Mouse (Mus musculus): ENCODE results near the gene Prkn. TPM values are rescaled to one million over a fixed set of nuclear protein-coding genes. Genes with fewer than 3 reads are reported as not detected.

Prkn gene
- polyA plus RNA-seq, 1 experiment from 2014 or later: 2.4 TPM

DNA sequence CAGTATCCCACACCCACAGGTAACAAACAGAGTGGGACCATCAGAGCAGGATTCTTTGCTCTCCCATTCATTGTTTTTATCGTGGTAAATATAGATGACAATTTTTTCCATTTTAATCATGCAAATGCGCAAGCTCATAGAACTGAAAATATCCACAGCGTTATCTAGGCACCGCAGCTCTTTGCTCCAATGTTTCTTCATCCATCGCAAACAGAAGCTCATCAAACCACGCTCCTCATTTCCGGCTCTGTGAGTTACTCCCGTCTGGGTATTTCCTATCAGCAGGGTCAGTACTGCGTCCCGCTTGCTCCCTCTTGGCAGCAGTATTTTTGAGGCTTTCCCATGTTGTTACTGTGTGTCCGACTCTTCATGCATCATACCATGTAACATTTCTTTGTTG lies 1022.8 kb downstream of the Prkn start:
- Histone ChIP-seq H3K4me2 (replicated peaks) (no peak overlapping the region), H3K27me3 (no peaks in the 10 kb centered on the region), H3K4me3 (no peak overlapping the region), H3K36me3 (no peaks in the 10 kb centered on the region), H3K9ac (no peak overlapping the region), H3K27ac (no peak overlapping the region), H3K9me3 (replicated peaks) (no peaks in the 10 kb centered on the region), H3K4me1 (no peaks in the 10 kb centered on the region)
- ATAC-seq (ENCODE audit: low FRiP score): no peak
- 93% methylated on average over 11 of the region's 11 CpGs for WGBS

DNA sequence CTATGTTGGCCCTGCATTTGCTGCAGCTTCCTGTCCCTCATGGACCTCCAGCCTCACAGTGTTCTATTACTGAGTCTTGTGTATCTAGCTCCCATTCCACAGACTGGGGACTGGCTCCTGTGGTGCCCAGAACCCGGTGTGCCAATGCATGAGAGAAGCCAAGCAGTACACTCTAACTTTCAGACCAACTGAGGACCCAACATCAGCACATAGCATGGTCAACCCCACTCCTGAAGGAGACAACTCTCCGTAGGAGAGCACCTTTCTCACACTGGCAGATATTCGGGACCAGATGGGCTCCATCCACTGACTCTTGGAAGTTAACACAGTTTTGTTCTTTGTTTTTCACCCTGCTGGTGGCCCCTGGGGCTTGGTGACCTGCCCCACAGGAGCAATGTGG lies 1026.0 kb downstream of the Prkn start:
- no peak overlapping the region for H3K27ac ChIP-seq
- H3K4me3 ChIP-seq: no peak overlapping the region
- WGBS: 77% methylated on average over 3 of the region's 3 CpGs
- no peaks in the 10 kb centered on the region for H3K27me3 ChIP-seq
- H3K9me3 ChIP-seq (replicated peaks): no peaks in the 10 kb centered on the region
- no peak overlapping the region for H3K9ac ChIP-seq
- no peak overlapping the region for H3K4me2 ChIP-seq (replicated peaks)
- H3K36me3 ChIP-seq: no peaks in the 10 kb centered on the region
- no peaks in the 10 kb centered on the region for H3K4me1 ChIP-seq
- ATAC-seq (ENCODE audit: low FRiP score): no peak

DNA sequence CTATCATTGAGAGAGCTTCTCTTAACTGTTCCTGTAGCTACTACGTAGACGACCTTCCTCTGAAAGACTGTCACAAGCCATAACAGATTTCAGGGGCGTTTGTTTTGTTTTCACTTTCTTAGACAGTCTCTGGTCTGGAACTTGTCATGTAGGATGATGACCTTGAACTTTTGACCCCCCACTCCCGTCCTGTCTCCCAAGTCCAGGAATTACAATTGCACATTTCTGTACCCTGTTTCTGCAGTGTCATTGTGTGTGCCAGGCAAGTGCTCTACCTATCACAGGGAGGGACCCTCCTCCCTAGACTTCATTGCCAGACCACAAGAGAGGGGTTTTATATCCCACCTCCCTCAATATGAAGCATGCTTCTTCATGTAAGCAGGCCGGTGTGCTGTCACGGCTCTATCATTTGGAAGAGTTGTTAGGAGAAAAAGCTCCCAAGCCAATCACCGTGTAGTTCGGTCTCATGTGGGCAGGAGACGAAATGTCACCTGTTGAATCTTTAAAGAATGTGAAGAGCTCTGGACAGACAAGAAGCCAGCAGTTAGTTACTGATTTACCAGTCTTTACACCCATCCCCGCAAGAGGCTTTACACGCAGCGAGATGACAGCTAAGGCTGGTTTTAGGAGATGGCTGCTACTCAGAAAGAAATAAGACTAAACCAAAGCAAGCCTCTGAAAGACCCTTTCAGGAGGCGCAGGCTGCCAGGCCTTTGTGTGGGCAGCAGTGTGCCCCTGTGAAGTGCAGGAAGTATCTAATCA lies 1027.3 kb downstream of the Prkn start:
- no peak for ATAC-seq (ENCODE audit: low FRiP score)
- Histone ChIP-seq H3K36me3 (no peaks in the 10 kb centered on the region), H3K4me2 (replicated peaks) (no peak overlapping the region), H3K4me3 (no peak overlapping the region), H3K9ac (no peak overlapping the region), H3K4me1 (no peaks in the 10 kb centered on the region), H3K27me3 (no peaks in the 10 kb centered on the region), H3K27ac (no peak overlapping the region), H3K9me3 (replicated peaks) (no peaks in the 10 kb centered on the region)
- WGBS: 73% methylated on average over 13 of the region's 13 CpGs

DNA sequence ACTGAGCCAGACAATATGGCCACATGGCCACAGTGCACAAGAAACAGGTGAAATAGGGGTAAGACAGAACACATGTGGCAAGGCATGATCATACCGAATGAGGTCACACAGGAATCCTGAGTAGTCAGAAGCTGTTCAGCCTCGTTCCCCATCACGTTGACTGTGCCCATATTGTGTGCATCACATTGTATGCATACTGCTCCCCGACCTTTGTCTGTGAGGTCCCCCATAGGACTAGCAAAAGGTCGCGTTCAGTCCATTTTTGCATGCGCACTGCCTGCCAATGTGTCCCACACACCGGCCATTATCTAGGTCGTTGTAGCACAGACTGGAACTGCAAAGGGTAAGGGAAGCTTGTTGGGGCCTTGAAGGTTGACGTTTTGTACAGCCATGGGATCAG lies 1030.4 kb downstream of the Prkn start:
- H3K27ac ChIP-seq: no peak overlapping the region
- H3K9me3 ChIP-seq (replicated peaks): no peaks in the 10 kb centered on the region
- H3K9ac ChIP-seq: no peak overlapping the region
- no peaks in the 10 kb centered on the region for H3K4me1 ChIP-seq
- ATAC-seq (ENCODE audit: low FRiP score): no peak
- H3K4me3 ChIP-seq: no peak overlapping the region
- WGBS: 88% methylated on average over 10 of the region's 10 CpGs
- H3K36me3 ChIP-seq: no peaks in the 10 kb centered on the region
- no peak overlapping the region for H3K4me2 ChIP-seq (replicated peaks)
- H3K27me3 ChIP-seq: no peaks in the 10 kb centered on the region

- Histone ChIP-seq H3K9ac (no peak overlapping the region), H3K4me3 (no peak overlapping the region), H3K36me3 (no peaks in the 10 kb centered on the region), H3K27ac (no peak overlapping the region), H3K4me2 (replicated peaks) (no peak overlapping the region), H3K9me3 (replicated peaks) (no peaks in the 10 kb centered on the region), H3K27me3 (no peaks in the 10 kb centered on the region), H3K4me1 (no peaks in the 10 kb centered on the region)
- no peak for ATAC-seq (ENCODE audit: low FRiP score)
- WGBS: 80% methylated on average over 2 of the region's 2 CpGs
These were observed 1036.1 kb downstream of the Prkn start for GRCm38 (mm10) chr17:11876240-11876639.

GRCm38 (mm10) chr17:11881110-11881820 lies 1041.1 kb downstream of the Prkn start:
- WGBS: 86% methylated on average over 5 of the region's 5 CpGs
- Histone ChIP-seq H3K27me3 (no peaks in the 10 kb centered on the region), H3K9ac (no peak overlapping the region), H3K4me2 (replicated peaks) (no peak overlapping the region), H3K4me3 (no peak overlapping the region), H3K9me3 (replicated peaks) (no peaks in the 10 kb centered on the region), H3K27ac (no peak overlapping the region), H3K4me1 (no peaks in the 10 kb centered on the region), H3K36me3 (no peaks in the 10 kb centered on the region)
- ATAC-seq (ENCODE audit: low FRiP score): no peak

GRCm38 (mm10) chr17:11885601-11886000 lies 1045.4 kb downstream of the Prkn start:
- no peak overlapping the region for H3K4me3 ChIP-seq
- no peaks in the 10 kb centered on the region for H3K36me3 ChIP-seq
- H3K4me2 ChIP-seq (replicated peaks): no peak overlapping the region
- WGBS: 93% methylated on average over 6 of the region's 6 CpGs
- no peak for ATAC-seq (ENCODE audit: low FRiP score)
- H3K27ac ChIP-seq: no peak overlapping the region
- H3K9ac ChIP-seq: no peak overlapping the region
- no peaks in the 10 kb centered on the region for H3K27me3 ChIP-seq
- H3K4me1 ChIP-seq: no peaks in the 10 kb centered on the region
- H3K9me3 ChIP-seq (replicated peaks): no peaks in the 10 kb centered on the region

- Histone ChIP-seq H3K27me3 (no peaks in the 10 kb centered on the region), H3K27ac (no peak overlapping the region), H3K4me1 (no peaks in the 10 kb centered on the region), H3K9ac (no peak overlapping the region), H3K4me2 (replicated peaks) (no peak overlapping the region), H3K4me3 (no peak overlapping the region), H3K36me3 (no peaks in the 10 kb centered on the region), H3K9me3 (replicated peaks) (no peaks in the 10 kb centered on the region)
- WGBS: 82% methylated on average over 4 of the region's 4 CpGs
- ATAC-seq (ENCODE audit: low FRiP score): no peak
These were observed 1046.8 kb downstream of the Prkn start for GRCm38 (mm10) chr17:11886963-11887362.

GRCm38 (mm10) chr17:11887591-11888205 lies 1047.5 kb downstream of the Prkn start:
- ATAC-seq (ENCODE audit: low FRiP score): no peak
- Histone ChIP-seq H3K4me1 (no peaks in the 10 kb centered on the region), H3K27me3 (no peaks in the 10 kb centered on the region), H3K4me2 (replicated peaks) (no peak overlapping the region), H3K27ac (peak overlapping the region; percentile 31; the same call in 1 of the 2 replicates), H3K4me3 (no peak overlapping the region), H3K9me3 (replicated peaks) (no peaks in the 10 kb centered on the region), H3K9ac (no peak overlapping the region), H3K36me3 (no peaks in the 10 kb centered on the region)
- WGBS: 70% methylated on average over 12 of the region's 12 CpGs

DNA sequence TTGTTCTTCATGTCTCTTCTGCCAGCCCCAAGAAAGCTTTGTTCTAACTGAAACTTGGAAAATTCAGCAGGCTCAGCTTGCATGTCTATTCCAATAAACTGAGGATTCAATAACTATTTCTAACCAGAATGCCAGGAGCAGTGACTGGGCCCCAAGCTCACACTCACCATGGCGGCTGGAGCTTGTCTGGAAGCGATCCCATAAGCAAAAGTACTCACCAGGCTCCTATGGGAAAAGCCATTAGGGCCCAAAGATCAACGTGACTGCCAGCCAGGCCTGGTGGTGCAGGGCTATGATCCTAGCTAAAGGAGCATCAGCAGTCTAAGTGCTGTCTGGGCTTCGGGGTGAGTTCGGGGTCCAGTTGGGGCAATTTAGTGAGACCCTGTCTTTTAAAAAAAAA lies 1048.6 kb downstream of the Prkn start:
- no peak overlapping the region for H3K9ac ChIP-seq
- H3K4me3 ChIP-seq: no peak overlapping the region
- no peak overlapping the region for H3K27ac ChIP-seq
- H3K9me3 ChIP-seq (replicated peaks): no peaks in the 10 kb centered on the region
- no peak overlapping the region for H3K4me2 ChIP-seq (replicated peaks)
- no peaks in the 10 kb centered on the region for H3K27me3 ChIP-seq
- no peaks in the 10 kb centered on the region for H3K4me1 ChIP-seq
- ATAC-seq (ENCODE audit: low FRiP score): no peak
- WGBS: 76% methylated on average over 5 of the region's 5 CpGs
- H3K36me3 ChIP-seq: no peaks in the 10 kb centered on the region

DNA sequence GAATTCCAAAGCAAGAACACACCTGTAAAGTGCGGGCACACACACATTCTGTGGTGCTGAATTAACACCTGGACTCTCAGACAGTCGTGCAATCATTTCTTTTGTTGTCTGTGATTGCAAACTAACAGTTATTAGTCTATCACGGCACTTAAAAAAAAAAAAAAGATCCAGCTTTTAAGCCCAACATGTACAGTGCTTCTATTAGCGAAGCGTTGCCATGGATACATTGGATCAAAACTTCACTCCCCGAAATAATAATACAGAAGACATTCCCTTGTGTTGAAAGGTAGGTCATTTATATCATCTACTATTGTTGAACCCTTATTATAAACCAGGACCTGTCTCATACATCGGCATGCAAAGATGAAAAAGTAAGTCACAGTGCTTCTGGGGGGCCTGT lies 1060.1 kb downstream of the Prkn start:
- H3K4me2 ChIP-seq (replicated peaks): no peak overlapping the region
- H3K9ac ChIP-seq: no peak overlapping the region
- no peaks in the 10 kb centered on the region for H3K9me3 ChIP-seq (replicated peaks)
- H3K27ac ChIP-seq: no peak overlapping the region
- 84% methylated on average over 7 of the region's 7 CpGs for WGBS
- no peak for ATAC-seq (ENCODE audit: low FRiP score)
- H3K27me3 ChIP-seq: no peaks in the 10 kb centered on the region
- H3K36me3 ChIP-seq: no peaks in the 10 kb centered on the region
- H3K4me1 ChIP-seq: no peaks in the 10 kb centered on the region
- H3K4me3 ChIP-seq: no peak overlapping the region

GRCm38 (mm10) chr17:11901731-11902130 lies 1061.5 kb downstream of the Prkn start:
- Histone ChIP-seq H3K36me3 (no peaks in the 10 kb centered on the region), H3K4me1 (no peaks in the 10 kb centered on the region), H3K27me3 (no peaks in the 10 kb centered on the region), H3K4me2 (replicated peaks) (no peak overlapping the region), H3K27ac (no peak overlapping the region), H3K9me3 (replicated peaks) (no peaks in the 10 kb centered on the region), H3K9ac (no peak overlapping the region), H3K4me3 (no peak overlapping the region)
- ATAC-seq (ENCODE audit: low FRiP score): no peak
- 68% methylated on average over 3 of the region's 3 CpGs for WGBS

Measured in hindbrain, embryonic 12.5 days (tissue).